Mouse (Mus musculus) C2C12 (cell line): ENCODE data around the gene Prdm1.

Source experiments
- CEBPB ChIP-seq: IDR thresholded peaks from one replicate; pipeline ENCODE4 v1.6.1; 2011; ENCODE audit warnings: low read depth, mild to moderate bottlenecking, control low read depth, moderate library complexity
- CTCF ChIP-seq: IDR thresholded peaks from one replicate; pipeline ENCODE4 v1.5.1; 2011; ENCODE audit not compliant: control insufficient read depth, insufficient read depth, insufficient read length
- FOSL1 ChIP-seq: IDR thresholded peaks from one replicate; pipeline ENCODE4 v1.8.0; 2011; ENCODE audit warnings: mild to moderate bottlenecking, low read length; ENCODE audit not compliant: poor library complexity, insufficient read depth, severe bottlenecking
- MAX ChIP-seq: IDR thresholded peaks from one replicate; pipeline ENCODE4 v1.6.1; 2011; ENCODE audit warnings: mild to moderate bottlenecking, control low read depth
- USF1 ChIP-seq: IDR thresholded peaks from one replicate; pipeline ENCODE4 v1.6.1; 2011; ENCODE audit warnings: low read depth, mild to moderate bottlenecking, control low read depth, moderate library complexity

DNA sequence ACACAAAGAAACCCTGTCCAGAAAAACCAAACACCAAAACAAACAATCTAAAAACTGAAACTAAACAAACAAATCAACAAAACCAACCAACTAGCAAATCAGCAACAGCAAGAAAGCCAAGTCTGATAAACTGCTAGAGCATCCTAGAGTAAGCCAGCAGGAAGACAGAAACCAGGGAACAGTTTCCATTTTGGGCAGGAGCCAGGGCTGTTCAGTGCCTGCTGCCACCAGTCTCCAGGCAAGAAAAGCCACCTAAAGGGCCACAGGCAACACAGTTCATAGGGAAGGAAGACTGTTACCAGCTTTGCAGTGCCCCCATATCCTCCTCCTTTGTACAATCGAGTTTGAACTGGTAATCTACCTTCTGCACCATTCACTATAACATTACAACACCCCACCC is 106.4 kb downstream of the Prdm1 start:
- TF ChIP-seq CTCF (no peak), FOSL1 (no peak), CEBPB (no peak), MAX (no peak), USF1 (no peak)
